Mouse (Mus musculus) midbrain, embryonic 11.5 days (tissue): ENCODE measurements at regions not wholly inside any gene's neighbourhood (a gene's known extent, or its start where the extent isn't known, plus 50 kb on each side); places are given as distances from the start of the nearest gene placed in this dataset.

Experiments used
- ATAC-seq: fragments of 200-750 bp; cut with Nextera tagmentation; 2 replicates; pipeline ENCODE4 v1.8.0; 2017; ENCODE audit warnings: moderate TSS enrichment, moderate library complexity; ENCODE audit not compliant: low FRiP score
- DNase-seq: peaks from one replicate; pipeline ENCODE4 v3.0.0; 2015; ENCODE audit warnings: low spot score; ENCODE audit errors: missing footprints
- H3K27ac ChIP-seq: fragments of 300-500 bp; sonication (generic); 2 replicates; pipeline ENCODE4 v1.5.1; 2014; ENCODE audit warnings: low read depth, low read length
- H3K27me3 ChIP-seq: fragments of 300-500 bp; sonication (generic); 2 replicates; pipeline ENCODE4 v1.6.1; 2014; ENCODE audit warnings: mild to moderate bottlenecking, low read length, moderate library complexity, mixed read lengths; ENCODE audit not compliant: control insufficient read depth, insufficient read depth
- H3K36me3 ChIP-seq: fragments of 300-500 bp; sonication (generic); 2 replicates; pipeline ENCODE4 v1.6.1; 2014; ENCODE audit warnings: mild to moderate bottlenecking, low read length, moderate library complexity, mixed read lengths; ENCODE audit not compliant: control insufficient read depth, insufficient read depth
- H3K4me1 ChIP-seq: fragments of 300-500 bp; sonication (generic); 2 replicates; pipeline ENCODE4 v1.6.1; 2014; ENCODE audit warnings: low read length; ENCODE audit not compliant: control insufficient read depth, insufficient read depth
- H3K4me2 ChIP-seq: fragments of 300-500 bp; sonication (generic); 2 replicates; pipeline ENCODE4 v1.6.1; 2014; ENCODE audit warnings: mild to moderate bottlenecking, moderate library complexity
- H3K4me3 ChIP-seq: fragments of 300-500 bp; sonication (generic); 2 replicates; pipeline ENCODE4 v1.5.1; 2014; ENCODE audit warnings: low read depth, low read length
- H3K9ac ChIP-seq: fragments of 300-500 bp; sonication (generic); 2 replicates; pipeline ENCODE4 v1.6.1; 2014; ENCODE audit warnings: low read length
- H3K9me3 ChIP-seq: fragments of 300-500 bp; sonication (generic); 2 replicates; pipeline ENCODE4 v1.6.1; 2016; ENCODE audit warnings: low read length; ENCODE audit not compliant: control insufficient read depth
- WGBS: fragments of 180-500 bp; shearing (Covaris S2); extraction: QIAGEN DNeasy Blood & Tissue Kit; methylation state at CpG from one replicate; pipeline ENCODE4 v1.1.7; 2014; 5-methylcytosine and 5-hydroxymethylcytosine counted together

DNA sequence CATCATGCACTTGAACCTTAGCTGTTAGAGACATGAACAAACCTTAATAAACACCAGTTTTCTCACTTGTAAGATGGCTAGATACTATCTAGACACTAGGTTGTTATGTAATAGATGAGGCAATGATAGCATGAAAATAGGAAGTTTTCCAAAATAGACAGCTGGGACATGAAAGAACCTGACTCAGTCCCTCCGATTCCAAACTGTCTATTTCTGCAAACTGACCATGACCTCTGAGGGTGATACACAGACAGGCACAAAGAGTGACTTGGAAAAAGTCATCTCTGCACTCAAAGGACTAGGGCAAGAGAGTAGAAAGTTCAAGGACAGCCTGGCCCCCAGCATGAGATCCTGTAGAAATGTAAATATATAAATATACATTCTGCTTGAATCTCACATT lies 115.9 kb downstream of the Kctd12 start:
- DNase-seq (peak; percentile 67), ATAC-seq (no peak)
- H3K4me1 ChIP-seq = no peaks in the 10 kb centered on the region
- H3K4me2 ChIP-seq = no peak overlapping the region
- no peak overlapping the region for H3K27ac ChIP-seq
- no peak overlapping the region for H3K4me3 ChIP-seq
- WGBS = 81% methylated on average over 1 of the region's 1 CpGs
- no peaks in the 10 kb centered on the region for H3K9me3 ChIP-seq
- no peak overlapping the region for H3K9ac ChIP-seq
- H3K36me3 ChIP-seq = no peaks in the 10 kb centered on the region
- H3K27me3 ChIP-seq = no peaks in the 10 kb centered on the region

GRCm38 (mm10) chr14:102861694-102862093 lies 120.7 kb downstream of the Kctd12 start:
- Histone ChIP-seq H3K36me3 (no peaks in the 10 kb centered on the region), H3K4me1 (no peaks in the 10 kb centered on the region), H3K27me3 (no peaks in the 10 kb centered on the region), H3K9ac (no peak overlapping the region), H3K9me3 (no peaks in the 10 kb centered on the region), H3K4me2 (no peak overlapping the region), H3K27ac (no peak overlapping the region), H3K4me3 (no peak overlapping the region)
- DNase-seq (peak; percentile 12), ATAC-seq (no peak)
- WGBS = 92% methylated on average over 1 of the region's 1 CpGs

- H3K27me3 ChIP-seq = no peaks in the 10 kb centered on the region
- H3K4me2 ChIP-seq = no peak overlapping the region
- H3K4me3 ChIP-seq = no peak overlapping the region
- peak; percentile 81 for DNase-seq
- no peaks in the 10 kb centered on the region for H3K36me3 ChIP-seq
- ATAC-seq = no peak
- no peak overlapping the region for H3K27ac ChIP-seq
- no peaks in the 10 kb centered on the region for H3K4me1 ChIP-seq
- 74% methylated on average over 4 of the region's 4 CpGs for WGBS
- H3K9ac ChIP-seq = no peak overlapping the region
- no peaks in the 10 kb centered on the region for H3K9me3 ChIP-seq
Measured at GRCm38 (mm10) chr14:102859361-102859871, 123.0 kb downstream of the Kctd12 start.

DNA sequence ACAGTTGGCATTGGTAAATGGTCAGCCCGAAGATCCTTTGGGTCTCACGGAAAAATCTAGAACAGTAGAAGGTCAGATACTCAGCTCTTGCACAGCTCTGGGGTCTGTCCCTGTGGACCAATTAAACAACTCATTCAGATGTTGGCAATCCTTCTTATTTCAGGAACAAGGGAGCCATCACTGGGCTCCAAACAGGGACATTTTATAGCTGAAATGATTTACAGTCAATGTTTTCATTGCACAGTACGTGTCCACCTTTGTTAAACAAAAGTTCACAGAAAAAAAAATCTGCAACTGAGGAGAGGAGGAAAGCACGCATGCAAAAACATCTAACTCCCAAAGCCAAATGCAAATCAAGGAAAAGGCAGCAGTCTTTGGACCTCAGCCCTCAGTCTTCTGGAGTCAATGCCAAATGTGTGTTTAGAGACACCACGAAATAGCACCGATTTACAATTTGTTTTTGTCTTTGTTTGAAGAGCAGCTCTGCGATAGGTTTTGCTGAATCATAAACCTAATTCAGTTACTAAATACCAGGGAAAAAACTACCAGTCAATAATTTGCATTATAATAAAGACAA lies 127.1 kb downstream of the Kctd12 start:
- H3K36me3 ChIP-seq = no peaks in the 10 kb centered on the region
- ATAC-seq (no peak), DNase-seq (no peak)
- no peaks in the 10 kb centered on the region for H3K9me3 ChIP-seq
- H3K27me3 ChIP-seq = no peaks in the 10 kb centered on the region
- no peak overlapping the region for H3K4me3 ChIP-seq
- no peak overlapping the region for H3K9ac ChIP-seq
- 86% methylated on average over 7 of the region's 7 CpGs for WGBS
- H3K27ac ChIP-seq = no peak overlapping the region
- H3K4me2 ChIP-seq = no peak overlapping the region
- H3K4me1 ChIP-seq = no peaks in the 10 kb centered on the region

DNA sequence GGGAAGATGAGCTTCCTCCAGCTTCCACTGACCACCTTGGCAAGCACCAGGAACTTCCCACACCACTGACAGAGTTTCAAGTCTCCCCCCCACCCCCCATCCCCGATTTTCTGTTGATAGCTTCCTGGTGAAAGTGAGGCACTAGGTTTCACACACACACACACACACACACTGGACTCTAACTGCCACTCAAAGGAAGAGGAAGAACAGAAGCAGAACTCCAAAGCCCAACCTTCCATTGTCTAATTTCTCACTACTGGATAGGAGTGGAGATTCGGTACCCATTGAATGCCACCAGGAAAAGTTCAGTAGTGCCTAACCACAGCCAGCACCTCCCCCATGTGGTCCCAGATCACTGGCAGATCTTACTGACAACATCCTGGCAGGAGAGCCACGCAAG lies 138.7 kb downstream of the Kctd12 start:
- Histone ChIP-seq H3K4me1 (no peaks in the 10 kb centered on the region), H3K9ac (no peak overlapping the region), H3K27ac (no peak overlapping the region), H3K9me3 (no peaks in the 10 kb centered on the region), H3K36me3 (no peaks in the 10 kb centered on the region), H3K4me2 (no peak overlapping the region), H3K27me3 (no peaks in the 10 kb centered on the region), H3K4me3 (no peak overlapping the region)
- ATAC-seq = no peak
- 85% methylated on average over 3 of the region's 3 CpGs for WGBS
- no peak for DNase-seq

- Histone ChIP-seq H3K27ac (no peak overlapping the region), H3K4me3 (no peak overlapping the region), H3K4me1 (no peaks in the 10 kb centered on the region), H3K27me3 (no peaks in the 10 kb centered on the region), H3K36me3 (no peaks in the 10 kb centered on the region), H3K9me3 (no peaks in the 10 kb centered on the region), H3K4me2 (no peak overlapping the region), H3K9ac (no peak overlapping the region)
- WGBS = 69% methylated on average over 1 of the region's 1 CpGs
- no peak for ATAC-seq
- no peak for DNase-seq
Measured at GRCm38 (mm10) chr14:102837602-102838001, 144.8 kb downstream of the Kctd12 start.

DNA sequence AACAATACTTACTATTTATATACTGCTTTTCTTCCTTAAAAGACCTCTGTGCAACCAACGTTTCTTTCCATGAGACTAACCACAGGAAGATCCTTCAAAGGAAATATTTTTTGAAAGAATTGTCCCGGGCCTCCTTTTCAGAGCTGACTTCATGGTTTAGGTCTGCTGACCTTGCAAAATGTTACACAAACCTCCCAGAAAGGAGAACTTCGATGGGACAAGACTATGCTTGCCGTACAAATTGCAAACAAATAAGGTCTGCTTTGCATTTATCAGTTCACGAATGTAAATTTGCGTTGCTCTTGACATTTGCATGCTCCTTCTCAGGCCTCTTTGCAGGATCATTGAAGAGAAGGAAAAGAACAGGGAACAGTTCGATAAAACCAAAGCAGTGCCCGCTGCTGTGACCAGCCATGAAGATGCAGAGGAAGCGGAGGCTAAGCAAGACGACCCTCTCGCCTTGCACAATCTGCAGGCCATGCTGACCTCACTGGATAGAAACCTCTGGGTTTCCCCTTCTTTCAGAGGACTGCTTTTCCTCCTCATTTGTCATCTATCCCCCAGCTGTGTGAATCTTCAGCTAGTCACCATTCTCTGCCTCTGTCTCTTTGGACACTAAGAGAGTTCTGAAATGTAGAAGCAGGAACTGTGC lies 147.2 kb downstream of the Kctd12 start:
- no peaks in the 10 kb centered on the region for H3K9me3 ChIP-seq
- H3K27me3 ChIP-seq = no peaks in the 10 kb centered on the region
- no peak overlapping the region for H3K4me3 ChIP-seq
- DNase-seq (no peak), ATAC-seq (no peak)
- no peaks in the 10 kb centered on the region for H3K4me1 ChIP-seq
- H3K27ac ChIP-seq = no peak overlapping the region
- H3K4me2 ChIP-seq = no peak overlapping the region
- no peak overlapping the region for H3K9ac ChIP-seq
- WGBS = 81% methylated on average over 11 of the region's 11 CpGs
- no peaks in the 10 kb centered on the region for H3K36me3 ChIP-seq

DNA sequence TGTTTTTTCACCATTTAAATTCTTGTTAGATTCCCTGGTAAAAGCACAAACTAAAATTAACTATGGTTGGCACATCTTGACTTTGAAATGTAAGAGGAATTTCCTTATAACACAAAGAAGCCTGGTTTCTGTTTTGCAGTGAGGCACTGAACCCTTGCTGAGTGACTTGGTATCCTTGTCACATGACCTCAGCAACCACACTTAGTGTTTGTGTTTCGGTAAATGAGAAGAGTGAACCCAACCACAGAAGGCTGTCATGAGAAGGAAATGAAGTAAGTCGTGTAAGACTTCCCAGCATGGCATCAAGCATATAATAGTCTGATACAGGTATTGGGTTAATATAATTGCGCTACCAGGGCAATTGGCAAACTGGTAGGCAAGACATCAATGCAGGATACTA lies 154.0 kb downstream of the Kctd12 start:
- Histone ChIP-seq H3K36me3 (no peaks in the 10 kb centered on the region), H3K27me3 (no peaks in the 10 kb centered on the region), H3K4me1 (no peaks in the 10 kb centered on the region), H3K4me3 (no peak overlapping the region), H3K27ac (no peak overlapping the region), H3K4me2 (no peak overlapping the region), H3K9me3 (no peaks in the 10 kb centered on the region), H3K9ac (no peak overlapping the region)
- 86% methylated on average over 3 of the region's 3 CpGs for WGBS
- DNase-seq (no peak), ATAC-seq (no peak)

DNA sequence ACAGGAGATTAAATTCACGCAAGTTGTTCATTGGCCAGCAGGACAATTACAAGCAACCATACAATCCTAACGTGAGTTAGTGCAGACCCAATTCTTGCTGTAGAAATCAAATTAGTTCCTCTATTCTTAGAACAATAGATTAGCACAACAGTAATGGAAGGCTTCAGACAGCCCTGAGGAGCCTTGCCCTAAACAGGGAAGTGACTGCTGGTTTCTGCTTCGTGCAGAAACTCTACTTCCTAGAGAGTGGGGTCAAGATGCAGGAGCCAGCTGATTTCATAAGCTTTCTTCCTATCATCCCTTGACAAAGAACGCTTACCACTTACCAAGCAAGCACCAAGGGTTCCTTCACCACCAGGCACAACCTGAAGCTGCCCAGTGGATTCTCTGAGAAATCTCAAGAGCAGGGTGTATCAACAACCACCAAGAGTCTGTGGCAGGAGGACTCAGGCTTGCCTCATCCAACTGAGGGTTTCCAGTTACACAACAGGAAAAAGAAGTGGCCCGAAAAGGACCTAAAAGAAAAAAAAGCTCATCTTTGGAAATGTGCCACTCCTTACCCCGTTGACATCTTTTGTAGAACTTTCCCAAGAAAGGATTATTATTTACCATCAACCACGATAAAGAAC lies 154.6 kb downstream of the Kctd12 start:
- no peaks in the 10 kb centered on the region for H3K4me1 ChIP-seq
- no peaks in the 10 kb centered on the region for H3K36me3 ChIP-seq
- DNase-seq = no peak
- no peaks in the 10 kb centered on the region for H3K27me3 ChIP-seq
- no peaks in the 10 kb centered on the region for H3K9me3 ChIP-seq
- no peak overlapping the region for H3K4me2 ChIP-seq
- no peak overlapping the region for H3K27ac ChIP-seq
- H3K4me3 ChIP-seq = no peak overlapping the region
- WGBS = 81% methylated on average over 7 of the region's 7 CpGs
- H3K9ac ChIP-seq = no peak overlapping the region
- ATAC-seq = no peak
